Mouse (Mus musculus): ENCODE measurements around the gene 4930402F06Rik. TPM values are rescaled to one million over a fixed set of nuclear protein-coding genes. Genes with fewer than 3 reads are reported as not detected.

Gene 4930402F06Rik
- total RNA-seq, 1 experiment from 2014 or later: not detected

DNA sequence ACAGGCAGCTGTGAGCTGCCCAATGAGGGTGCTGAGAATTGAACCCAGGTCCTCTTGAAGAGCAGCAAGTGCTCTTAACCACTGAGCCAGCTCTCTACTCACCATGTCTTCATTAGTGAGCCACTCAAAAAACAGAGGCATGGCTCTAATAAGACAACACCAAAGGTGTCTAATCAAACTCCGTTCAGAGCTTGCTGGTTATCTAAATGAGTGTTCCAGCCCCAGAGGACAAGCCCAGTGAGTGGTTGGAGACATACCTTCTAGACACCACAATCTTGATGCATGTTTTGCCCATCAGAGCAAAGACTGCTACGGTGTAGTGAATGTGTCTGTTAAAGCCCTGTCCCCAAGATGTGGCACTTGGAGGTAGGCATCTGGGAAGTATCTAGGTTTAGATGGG is 22.7 kb upstream of the 4930402F06Rik start:
- ATAC-seq (ENCODE audit: extremely low read depth, insufficient number of reproducible peaks, low FRiP score, poor library complexity, severe bottlenecking): no peak

DNA sequence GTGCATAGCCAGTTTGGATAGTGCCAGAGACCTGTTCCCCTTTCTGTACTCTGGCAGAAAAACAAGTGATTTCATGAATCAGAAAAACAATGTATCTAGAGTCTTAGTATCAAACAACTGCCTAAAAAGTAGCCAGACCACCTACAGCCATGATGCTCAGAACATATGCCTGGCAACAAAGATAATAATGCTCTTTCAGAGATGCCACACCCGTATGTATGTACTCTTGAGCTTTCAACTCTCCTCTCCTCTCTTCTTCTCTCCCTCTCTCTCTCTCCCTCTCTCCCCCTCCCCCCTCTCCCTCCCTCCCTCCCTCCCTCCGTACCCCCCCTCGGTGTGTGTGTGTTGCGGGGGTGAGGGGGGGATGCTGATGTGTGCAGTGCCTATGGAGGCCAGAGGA is 22.3 kb upstream of the 4930402F06Rik start:
- ATAC-seq (ENCODE audit: extremely low read depth, insufficient number of reproducible peaks, low FRiP score, poor library complexity, severe bottlenecking): no peak

DNA sequence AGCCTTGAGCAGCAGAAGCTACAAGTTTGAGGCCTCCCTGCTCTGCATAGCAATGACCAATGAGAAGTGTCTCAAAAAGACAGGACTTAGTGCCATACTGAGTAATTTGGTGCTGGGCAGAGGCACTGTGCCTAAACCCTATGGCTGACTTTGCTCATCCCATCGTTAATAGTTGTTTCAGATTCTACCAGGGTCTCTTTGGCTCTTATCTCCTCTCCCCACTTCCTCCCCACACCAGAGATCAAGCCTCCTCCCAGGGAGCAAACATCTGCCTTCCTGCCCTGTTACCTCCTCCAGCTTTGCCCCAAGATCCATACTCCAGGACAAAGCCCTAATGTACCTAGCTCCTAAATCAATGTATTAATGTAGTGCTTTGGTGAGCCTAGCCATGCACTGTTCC is 20.3 kb upstream of the 4930402F06Rik start:
- no peak for ATAC-seq (ENCODE audit: extremely low read depth, insufficient number of reproducible peaks, low FRiP score, poor library complexity, severe bottlenecking)

GRCm38 (mm10) chr2:35416473-35416872 is 19.5 kb upstream of the 4930402F06Rik start:
- no peak for ATAC-seq (ENCODE audit: extremely low read depth, insufficient number of reproducible peaks, low FRiP score, poor library complexity, severe bottlenecking)

GRCm38 (mm10) chr2:35412810-35413209 is 15.8 kb upstream of the 4930402F06Rik start:
- no peak for ATAC-seq (ENCODE audit: extremely low read depth, insufficient number of reproducible peaks, low FRiP score, poor library complexity, severe bottlenecking)

GRCm38 (mm10) chr2:35412246-35412645 is 15.3 kb upstream of the 4930402F06Rik start:
- no peak for ATAC-seq (ENCODE audit: extremely low read depth, insufficient number of reproducible peaks, low FRiP score, poor library complexity, severe bottlenecking)

DNA sequence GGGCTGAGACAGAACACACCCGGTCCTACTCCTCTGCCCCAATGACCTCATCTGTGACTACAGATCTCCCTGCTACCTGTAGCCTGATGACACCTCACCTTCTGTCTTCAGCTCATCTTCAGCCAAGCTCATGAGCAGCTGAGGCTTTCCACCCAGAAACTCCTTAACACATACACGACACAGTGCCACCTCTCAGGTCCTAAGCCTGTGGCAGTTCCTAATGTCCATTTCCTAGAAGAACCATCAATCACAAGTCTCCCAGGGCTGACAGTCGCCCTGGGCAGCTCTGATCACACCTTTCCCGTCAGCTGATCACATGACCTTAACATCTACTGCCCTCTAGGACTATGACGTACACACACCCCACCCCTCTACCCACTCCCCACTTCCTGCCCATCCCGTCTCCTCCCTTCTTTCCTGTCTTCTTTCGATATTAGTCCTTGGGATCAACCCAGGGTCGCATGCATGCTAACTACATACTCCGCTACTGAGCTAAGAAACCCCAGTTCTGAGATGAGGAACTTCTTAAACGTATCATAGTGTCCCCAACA is 14.7 kb upstream of the 4930402F06Rik start:
- no peak for ATAC-seq (ENCODE audit: extremely low read depth, insufficient number of reproducible peaks, low FRiP score, poor library complexity, severe bottlenecking)

- ATAC-seq (ENCODE audit: extremely low read depth, insufficient number of reproducible peaks, low FRiP score, poor library complexity, severe bottlenecking): no peak
These were observed 12.5 kb upstream of the 4930402F06Rik start for GRCm38 (mm10) chr2:35409466-35409865.

GRCm38 (mm10) chr2:35408409-35409110 is 11.6 kb upstream of the 4930402F06Rik start:
- ATAC-seq (ENCODE audit: extremely low read depth, insufficient number of reproducible peaks, low FRiP score, poor library complexity, severe bottlenecking): no peak

GRCm38 (mm10) chr2:35407878-35408277 is 10.9 kb upstream of the 4930402F06Rik start:
- no peak for ATAC-seq (ENCODE audit: extremely low read depth, insufficient number of reproducible peaks, low FRiP score, poor library complexity, severe bottlenecking)

DNA sequence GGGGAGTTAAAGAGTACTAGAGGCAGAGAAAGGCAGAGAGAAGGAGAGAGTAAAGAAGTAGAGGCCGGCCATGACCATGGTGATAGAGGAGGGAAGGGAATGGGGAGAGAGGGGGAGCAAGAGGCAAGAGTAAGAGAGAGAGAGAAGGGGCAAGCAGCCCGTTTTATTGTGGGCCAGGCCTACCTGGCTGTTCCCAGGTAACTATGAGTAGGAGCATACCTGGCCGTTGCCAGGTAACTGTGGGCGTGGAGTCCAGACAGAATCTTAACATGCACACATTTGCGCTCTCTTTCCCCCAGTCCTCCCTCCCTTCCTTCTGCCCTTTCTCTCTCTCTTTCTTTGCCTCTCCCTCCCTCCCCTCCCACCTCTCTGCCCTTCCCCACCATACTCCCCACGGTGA is 10.3 kb upstream of the 4930402F06Rik start:
- ATAC-seq (ENCODE audit: extremely low read depth, insufficient number of reproducible peaks, low FRiP score, poor library complexity, severe bottlenecking): no peak

DNA sequence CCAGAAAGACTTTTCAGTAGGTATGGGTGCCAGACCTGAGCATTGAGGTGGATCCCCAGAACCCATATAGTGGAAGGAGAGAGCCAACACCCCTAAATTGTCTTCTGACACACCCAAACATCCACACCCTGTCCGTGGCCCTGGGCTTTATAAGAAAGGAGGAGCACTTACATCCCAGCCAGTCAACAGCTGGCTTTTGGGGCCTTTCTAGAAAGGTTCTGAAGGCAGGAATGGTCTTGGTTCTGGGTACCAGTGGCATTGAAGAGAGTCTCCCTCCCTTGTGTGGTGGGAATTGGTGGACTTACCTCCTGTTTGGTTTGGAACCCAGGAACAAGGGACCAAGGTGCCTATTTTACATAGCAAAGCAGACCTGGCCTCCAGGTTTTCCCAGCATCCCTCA is 9.6 kb upstream of the 4930402F06Rik start:
- no peak for ATAC-seq (ENCODE audit: extremely low read depth, insufficient number of reproducible peaks, low FRiP score, poor library complexity, severe bottlenecking)

GRCm38 (mm10) chr2:35402391-35402790 is 5.4 kb upstream of the 4930402F06Rik start:
- ATAC-seq (ENCODE audit: extremely low read depth, insufficient number of reproducible peaks, low FRiP score, poor library complexity, severe bottlenecking): no peak

DNA sequence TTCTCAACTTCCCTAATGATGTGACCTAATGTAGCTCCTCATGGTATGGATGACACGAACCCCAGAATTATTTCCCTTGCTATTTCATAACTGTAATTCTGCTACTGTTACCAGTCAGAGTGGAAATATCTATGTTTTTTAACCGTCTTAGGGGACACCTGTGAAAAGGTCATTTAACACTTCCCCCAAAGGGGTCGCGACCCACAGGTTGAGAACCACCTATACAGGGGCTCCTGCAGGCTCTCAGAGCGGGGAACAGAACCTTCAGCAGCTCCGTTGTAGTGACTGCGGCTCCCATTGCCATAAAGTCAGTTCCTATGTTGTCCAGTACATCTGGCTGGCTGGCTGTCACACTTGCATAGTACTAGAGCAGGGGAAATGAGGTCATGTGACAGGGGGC is 3.8 kb upstream of the 4930402F06Rik start:
- ATAC-seq (ENCODE audit: extremely low read depth, insufficient number of reproducible peaks, low FRiP score, poor library complexity, severe bottlenecking): no peak

DNA sequence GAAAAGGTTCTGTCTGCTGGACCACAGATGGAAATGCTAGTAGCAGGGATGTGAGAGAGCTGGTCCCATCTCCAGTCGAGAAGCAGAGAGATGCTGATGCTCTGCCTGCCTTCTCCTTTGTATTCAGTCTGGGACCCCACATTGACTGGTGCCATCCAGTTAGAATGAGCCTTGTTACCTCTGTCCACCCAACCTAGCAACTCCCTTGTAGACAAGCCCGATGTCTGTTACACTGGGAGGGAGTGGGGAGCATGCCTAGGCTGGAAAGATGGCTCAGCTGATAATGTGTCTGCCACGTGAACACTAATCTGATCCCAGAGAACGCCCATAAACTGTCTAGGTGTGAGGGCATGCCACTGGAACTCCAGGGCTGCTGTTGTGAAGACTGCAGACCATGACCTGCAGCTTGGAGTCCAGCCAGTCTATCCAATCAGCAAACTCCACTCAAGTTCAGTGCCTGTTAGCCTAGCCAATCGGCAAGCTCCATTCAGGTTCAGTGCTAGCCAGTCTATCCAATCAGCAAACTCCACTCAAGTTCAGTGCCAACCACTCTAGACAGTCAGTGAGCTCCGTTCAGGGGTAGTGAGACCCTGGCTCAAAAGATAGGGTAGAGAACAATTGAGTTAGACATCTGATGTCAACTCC is 1.3 kb upstream of the 4930402F06Rik start:
- ATAC-seq (ENCODE audit: extremely low read depth, insufficient number of reproducible peaks, low FRiP score, poor library complexity, severe bottlenecking): no peak

GRCm38 (mm10) chr2:35397590-35398173 is 707 bp upstream of the 4930402F06Rik start:
- peak; percentile 85 for ATAC-seq (ENCODE audit: extremely low read depth, insufficient number of reproducible peaks, low FRiP score, poor library complexity, severe bottlenecking)

DNA sequence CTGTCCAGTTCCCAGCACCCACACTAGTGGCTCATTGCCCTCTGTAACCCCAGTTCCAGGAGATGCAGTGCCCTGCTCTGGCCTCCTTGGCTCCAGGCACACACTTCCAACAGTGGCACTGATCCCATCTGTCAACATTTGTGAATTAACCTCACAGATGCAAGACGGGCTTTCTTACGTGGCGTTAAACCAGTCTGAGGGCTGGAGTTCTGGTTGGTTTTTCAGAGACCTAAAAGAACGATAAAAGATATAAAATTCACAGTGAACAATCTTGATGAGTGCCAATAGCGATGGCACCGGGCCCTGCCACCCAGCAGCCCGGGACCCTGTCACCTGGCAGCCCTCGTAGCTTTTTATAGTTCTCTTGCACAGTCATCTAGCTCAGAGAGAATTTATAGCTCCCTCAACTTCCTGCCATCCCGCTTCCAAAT is 11.5 kb downstream of the 4930402F06Rik start:
- no peak for ATAC-seq (ENCODE audit: extremely low read depth, insufficient number of reproducible peaks, low FRiP score, poor library complexity, severe bottlenecking)

DNA sequence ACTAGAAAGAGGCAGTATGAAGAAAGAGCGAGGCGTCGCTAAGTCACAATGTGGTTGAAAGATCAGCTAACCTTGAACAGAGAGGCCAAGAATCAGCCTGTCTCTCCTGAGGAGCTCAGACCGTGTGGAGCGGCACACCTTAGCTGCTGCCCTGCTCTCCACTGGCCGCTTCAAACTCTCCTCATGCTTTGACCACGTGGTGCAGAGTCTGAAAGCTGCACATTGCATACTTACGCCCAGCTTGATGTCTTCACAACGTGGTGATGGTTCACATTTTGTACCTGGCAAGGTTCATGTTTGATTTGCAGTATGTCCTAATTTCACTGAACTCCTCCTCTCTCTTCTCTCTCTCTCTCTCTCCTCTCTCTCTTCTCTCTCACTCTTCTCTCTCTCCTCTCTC is 17.7 kb downstream of the 4930402F06Rik start:
- ATAC-seq (ENCODE audit: extremely low read depth, insufficient number of reproducible peaks, low FRiP score, poor library complexity, severe bottlenecking): no peak

DNA sequence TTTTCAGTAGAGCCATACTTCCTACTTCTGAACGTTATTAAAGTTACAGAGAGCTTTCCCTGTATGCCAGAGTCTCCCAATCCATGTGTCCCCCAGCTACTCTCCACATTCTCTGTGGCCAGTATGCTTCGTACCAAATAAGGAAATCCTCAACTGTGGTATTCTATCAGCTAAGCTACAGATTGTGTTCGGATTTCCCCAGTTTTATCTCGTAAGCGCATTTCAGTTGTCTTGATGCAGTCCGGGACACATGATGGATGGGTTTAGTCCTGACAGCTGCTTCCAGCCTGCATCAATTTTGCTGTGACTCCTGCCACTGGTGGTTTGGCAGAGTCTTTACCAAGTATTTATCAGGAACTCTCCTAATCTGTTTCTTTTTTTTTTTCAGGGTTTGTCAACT is 19.4 kb downstream of the 4930402F06Rik start:
- ATAC-seq (ENCODE audit: extremely low read depth, insufficient number of reproducible peaks, low FRiP score, poor library complexity, severe bottlenecking): no peak

- ATAC-seq (ENCODE audit: extremely low read depth, insufficient number of reproducible peaks, low FRiP score, poor library complexity, severe bottlenecking): no peak
These were observed 24.0 kb downstream of the 4930402F06Rik start for GRCm38 (mm10) chr2:35373003-35373402.

Data from neutrophil, adult 5-6 weeks (primary cell).